Mouse (Mus musculus) heart, postnatal 10 days (tissue): Measurements from ENCODE around the gene Ace2. TPM values are rescaled to one million over a fixed set of nuclear protein-coding genes. Genes with fewer than 3 reads are reported as not detected.
A peak's percentile ranks its signal among the peaks of the same experiment; 100 is the strongest.

Source experiments
- DNase-seq, 2 experiments: peaks; one replicate each; pipeline ENCODE4 v3.0.0; 2021
- intact Hi-C: fragments of 180-260 bp; cut with DNase I; formaldehyde crosslinking; loops from one replicate; pipeline ENCODE4 v1.15.1; 2025
- total RNA-seq, 2 experiments: library from RNA; stranded (reverse); gene quantifications; 2 replicates each; pipeline ENCODE4 v1.2.3; 2021

Ace2 gene
- under 1 TPM; 0.65 to 0.69 TPM for total RNA-seq

DNA sequence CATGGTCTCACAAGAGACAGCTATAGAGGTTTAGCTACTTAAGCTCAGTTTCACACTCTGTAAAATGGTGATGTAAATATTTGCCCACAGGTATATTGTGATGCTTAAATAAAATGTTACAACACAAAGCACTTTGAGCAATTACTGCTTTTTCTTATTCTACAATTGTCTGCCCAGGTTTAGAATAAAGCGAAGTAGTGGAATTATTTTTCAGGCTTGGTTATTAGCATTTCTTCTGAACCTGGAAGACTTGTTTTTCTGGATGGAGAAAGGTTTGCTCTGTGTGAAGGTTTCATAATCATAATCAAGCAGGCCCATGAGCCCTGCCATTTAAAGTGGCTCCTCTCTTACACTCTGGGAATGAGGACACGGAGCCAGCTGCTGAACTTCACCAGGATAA lies at the start of gene Ace2:
Ace2 (plus strand) TSS at position 301 of the 400 bp plus-strand sequence.
- intact Hi-C loops = no loop called here
- no peak for DNase-seq

DNA sequence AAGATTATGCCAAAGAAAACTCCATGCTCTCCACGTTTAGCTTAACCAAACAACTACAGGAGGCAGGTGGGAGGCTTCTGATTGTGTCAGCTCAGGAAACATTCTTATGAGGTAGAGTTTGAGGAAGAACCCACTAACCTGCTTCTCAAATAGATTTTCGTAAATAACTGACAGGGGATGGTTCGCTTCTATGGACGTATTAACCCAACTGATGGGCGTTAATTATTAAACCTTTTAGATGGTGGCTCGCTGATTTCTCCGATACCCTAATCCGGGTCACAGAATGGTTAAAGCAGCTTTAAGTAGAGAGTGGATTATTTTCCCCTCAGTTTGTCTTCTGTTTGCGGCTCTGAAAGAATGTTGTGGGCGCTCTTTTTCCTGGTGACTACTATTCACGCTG lies 49.2 kb upstream of the Ace2 start:
- DNase-seq = no peak
- intact Hi-C loops = no loop called here

DNA sequence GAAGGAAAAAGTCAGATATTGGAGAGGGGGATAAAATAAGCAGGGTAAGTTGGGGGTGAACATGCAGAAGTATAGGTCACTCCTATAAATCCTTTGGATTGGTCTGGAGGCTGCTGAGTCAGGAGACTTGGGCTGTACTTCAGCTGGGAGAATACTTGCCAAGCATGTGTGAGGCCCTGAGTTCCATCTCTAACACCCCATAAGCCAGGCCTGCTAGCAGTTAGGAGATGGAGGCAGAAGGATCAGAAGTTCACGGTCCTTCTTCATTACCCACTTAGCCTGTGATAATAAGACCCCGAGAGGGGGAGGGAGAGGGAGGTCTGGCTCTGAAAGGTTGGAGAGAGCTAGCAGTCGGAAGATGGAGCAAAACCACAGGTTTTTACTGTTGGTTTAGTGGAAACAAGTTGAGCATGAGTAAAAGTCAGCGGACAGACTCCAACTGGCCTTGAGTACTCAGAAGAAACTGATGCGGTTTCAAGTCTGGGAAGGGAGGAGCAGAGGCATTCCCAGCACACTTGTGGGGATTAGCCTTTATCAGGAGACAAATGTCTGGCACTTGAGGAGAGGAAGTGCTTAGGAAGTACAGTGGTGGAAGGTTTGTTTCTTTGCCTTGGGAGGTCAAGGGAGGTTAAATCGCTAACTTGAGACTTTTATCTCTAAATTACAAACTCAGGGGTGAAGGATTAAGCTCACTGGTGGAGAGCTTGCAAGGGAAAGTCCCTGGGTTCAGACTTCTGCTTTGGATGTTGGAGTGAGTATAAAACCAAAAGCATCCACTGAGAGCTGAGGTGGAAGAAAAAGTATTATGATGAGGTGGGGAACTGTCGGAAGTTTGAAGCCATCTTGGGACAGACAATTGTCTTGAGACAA lies 46.6 kb upstream of the Ace2 start:
- DNase-seq = peak in 1 of 2 experiments; percentile 7
- intact Hi-C loops = no loop called here

DNA sequence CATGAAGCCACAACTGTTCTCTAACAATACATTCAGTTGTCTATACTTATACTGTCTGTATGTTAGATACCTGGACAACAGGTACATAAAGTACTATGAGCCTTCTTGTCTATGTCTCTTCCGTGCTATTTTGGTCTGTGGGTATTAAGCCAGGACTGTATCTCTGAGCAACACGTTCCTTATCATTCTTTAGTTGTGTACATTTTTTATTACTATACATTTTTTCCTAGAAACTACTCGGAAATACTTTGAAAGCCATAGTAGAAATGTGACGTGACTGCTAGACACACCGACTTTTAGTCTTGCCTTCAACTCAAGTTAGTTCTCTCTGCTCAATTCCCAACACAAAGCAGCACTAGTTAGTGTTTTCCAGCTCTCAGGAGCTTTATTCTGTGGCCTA lies 45.7 kb upstream of the Ace2 start:
- no peak for DNase-seq
- intact Hi-C loops = no loop called here

DNA sequence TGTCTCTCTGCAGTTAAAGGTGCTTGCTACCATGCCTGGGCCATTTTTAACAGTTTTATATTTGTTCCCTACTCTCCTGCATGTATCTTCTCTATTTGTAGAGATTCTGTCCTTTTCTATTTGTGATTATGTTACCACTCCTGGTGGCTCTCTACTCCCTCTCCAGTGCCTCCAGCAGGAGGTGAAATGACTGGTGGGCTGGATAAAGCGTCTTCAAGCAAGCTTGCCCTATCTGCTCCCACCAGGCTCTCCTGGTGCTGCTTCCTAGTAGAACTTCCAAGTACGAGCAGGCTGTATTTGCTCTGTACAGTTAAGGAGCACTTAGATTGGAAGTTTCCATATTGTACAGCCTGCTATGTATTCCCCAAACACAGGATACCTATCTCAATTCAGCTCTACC lies 43.3 kb upstream of the Ace2 start:
- intact Hi-C loops = no loop called here
- DNase-seq = no peak

DNA sequence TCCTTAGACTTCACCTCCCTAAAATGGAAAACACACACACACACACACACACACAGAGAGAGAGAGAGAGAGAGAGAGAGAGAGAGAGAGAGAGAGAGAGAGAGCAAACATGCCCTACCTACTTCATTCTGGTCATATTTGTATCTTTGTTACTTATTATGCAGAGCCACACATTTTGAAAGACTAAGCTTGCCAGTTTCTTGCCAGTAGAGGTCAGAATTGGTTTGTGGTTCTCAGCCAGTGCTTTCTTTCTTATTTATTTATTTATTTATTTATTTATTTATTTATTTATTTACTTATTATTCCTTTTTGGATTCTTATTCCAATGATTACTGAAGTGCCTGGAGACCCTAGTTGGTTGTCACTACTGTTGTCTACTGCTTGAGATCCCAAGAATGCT lies 37.6 kb upstream of the Ace2 start:
- intact Hi-C loops = loop anchor here (10.0 kb wide), 2 partner anchors 183 to 293 kb away; no protein-coding TSS in a partner anchor
- no peak for DNase-seq

DNA sequence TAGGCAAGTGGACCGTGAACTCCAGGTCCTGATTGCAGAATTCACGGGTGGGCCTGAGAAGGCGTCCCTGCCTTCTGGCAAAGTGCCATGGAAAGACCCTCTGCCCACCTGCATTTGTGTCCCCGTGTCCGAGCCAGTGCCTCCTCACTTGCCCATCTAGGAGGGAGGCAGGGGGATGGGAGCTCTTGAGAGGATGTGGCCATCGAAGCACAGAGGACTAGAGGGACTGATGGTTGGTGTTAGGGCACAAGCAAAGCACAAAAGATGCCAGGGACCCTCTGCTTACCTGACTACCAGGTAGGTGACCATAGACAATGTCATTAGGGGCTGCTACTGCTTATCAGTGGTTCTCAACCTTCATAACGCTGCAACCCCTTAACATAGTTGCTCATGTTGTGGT lies 36.9 kb upstream of the Ace2 start:
- intact Hi-C loops = loop anchor here (2.0 to 10.0 kb wide), 3 partner anchors 77 to 293 kb away; no protein-coding TSS in a partner anchor
- no peak for DNase-seq

DNA sequence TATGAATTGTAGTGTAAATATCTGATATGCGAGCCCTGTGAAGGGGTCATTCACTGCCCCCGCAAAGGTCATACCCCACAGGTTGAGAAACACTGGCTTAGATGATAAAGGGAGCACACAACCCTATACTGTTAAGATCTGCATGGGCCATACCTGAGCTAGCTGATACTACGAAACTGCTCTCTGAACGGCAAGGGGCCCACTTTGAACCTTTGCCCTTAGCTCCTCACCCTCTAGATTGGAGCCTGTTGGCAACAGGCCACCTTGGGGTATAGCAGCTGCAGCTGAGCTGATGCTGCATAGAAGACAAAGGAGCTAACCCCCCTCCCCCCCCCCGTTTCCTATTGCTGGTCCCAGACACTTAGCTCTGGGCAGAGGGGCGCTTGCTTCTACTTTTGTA lies 36.5 kb upstream of the Ace2 start:
- no peak for DNase-seq
- intact Hi-C loops = loop anchor here (2.0 to 10.0 kb wide), 3 partner anchors 76 to 292 kb away; no protein-coding TSS in a partner anchor

DNA sequence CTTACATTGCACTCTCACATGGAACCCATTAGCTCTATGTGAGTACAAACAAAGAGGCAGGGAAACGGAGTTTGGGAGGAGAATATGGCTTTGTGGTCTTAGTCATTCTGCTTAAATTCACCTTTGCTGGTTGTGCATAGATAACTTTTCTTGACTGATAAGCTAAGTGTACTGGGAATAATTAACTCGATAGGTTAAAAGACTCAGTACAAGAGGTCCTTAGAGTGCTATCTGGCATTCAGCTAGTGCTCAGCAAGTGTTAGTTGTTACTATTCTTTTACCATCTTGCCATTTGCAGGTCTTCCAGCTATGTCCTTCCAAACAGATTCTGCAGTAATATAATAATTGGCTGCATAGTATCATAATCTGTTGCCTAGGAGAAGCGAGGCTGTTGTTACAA lies 28.0 kb upstream of the Ace2 start:
- no peak for DNase-seq
- intact Hi-C loops = no loop called here

DNA sequence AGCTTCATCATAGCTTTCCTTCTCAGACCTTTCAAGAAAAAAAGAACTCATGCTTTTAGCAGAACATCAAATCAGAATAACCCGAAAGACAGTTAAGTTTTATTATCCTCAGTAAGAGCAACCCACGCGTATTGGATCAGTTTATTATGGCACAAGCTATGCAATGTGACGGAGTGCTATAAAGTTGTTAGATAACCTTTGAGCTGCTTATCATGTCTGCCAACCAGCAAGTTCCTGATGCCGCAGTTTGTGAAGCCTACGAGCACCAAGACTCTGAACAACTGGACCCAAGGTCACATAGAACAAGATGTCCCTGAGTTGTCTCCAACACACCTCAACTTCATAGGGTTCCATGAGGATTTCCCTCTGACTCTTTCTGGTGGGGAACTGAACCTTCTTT lies 25.4 kb upstream of the Ace2 start:
- DNase-seq = no peak
- intact Hi-C loops = no loop called here

DNA sequence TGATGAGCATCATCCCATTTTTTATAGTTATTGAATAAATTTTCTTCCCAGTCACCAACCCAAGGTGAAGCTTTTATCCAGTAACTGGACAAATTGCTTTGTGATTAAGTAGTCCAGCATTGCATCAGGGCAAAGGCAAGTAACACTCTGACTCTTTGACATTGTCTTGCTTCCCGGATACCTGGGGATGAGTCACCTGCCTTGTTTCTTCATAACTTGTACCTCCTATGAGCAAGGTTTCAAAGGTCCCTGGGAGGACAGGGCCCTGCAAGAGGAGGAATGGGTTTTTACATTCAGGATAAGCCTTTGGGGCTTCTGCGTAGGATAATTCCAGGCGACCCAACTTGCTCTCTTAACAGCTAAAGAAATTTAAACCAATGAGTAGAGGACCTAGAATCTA lies 15.2 kb upstream of the Ace2 start:
- intact Hi-C loops = no loop called here
- DNase-seq = no peak

DNA sequence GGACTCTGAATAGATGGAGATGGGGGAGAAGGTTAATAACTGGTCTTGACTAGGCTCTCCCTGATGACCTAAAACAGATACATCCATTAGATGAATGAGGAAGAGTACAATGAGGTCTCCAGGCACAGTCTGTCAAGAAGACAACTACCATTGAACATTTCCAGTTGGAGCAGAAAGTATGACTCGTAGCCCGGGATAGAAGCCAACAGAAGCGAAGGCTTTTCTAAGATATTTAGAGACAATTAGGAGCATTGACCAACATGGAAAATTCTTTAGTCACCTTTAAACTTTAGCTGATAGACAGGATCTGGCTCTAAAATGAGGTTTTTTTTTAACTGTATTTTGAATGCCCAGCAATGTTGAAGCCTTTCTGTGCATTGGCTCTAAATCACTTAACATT lies 5.6 kb upstream of the Ace2 start:
- intact Hi-C loops = no loop called here
- peak; percentile 13 to 17 for DNase-seq

DNA sequence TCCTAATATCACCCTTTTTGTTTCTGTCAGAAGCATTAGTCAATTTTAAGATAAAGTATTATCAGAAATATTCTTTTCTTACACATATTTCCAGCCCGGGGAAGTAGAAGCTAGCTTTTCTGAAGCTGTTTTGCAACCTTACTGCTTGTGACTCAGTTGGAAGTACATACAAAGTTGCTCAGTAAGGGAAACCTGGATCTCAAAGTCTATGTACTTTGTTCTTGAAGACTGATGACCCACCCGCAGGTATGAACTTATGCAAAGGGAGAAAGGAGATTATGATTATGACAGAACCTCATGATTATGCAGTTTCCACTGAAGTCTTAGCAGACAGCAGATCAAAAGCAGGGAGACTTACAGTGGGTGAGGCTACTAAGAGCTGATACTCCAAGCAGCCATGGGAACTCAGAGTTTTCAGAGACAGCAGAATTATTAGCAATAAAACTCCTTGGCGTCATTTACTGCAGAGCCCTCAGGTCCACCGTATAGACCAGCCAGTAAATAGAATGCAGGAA lies 3.8 kb upstream of the Ace2 start:
- intact Hi-C loops = no loop called here
- no peak for DNase-seq

DNA sequence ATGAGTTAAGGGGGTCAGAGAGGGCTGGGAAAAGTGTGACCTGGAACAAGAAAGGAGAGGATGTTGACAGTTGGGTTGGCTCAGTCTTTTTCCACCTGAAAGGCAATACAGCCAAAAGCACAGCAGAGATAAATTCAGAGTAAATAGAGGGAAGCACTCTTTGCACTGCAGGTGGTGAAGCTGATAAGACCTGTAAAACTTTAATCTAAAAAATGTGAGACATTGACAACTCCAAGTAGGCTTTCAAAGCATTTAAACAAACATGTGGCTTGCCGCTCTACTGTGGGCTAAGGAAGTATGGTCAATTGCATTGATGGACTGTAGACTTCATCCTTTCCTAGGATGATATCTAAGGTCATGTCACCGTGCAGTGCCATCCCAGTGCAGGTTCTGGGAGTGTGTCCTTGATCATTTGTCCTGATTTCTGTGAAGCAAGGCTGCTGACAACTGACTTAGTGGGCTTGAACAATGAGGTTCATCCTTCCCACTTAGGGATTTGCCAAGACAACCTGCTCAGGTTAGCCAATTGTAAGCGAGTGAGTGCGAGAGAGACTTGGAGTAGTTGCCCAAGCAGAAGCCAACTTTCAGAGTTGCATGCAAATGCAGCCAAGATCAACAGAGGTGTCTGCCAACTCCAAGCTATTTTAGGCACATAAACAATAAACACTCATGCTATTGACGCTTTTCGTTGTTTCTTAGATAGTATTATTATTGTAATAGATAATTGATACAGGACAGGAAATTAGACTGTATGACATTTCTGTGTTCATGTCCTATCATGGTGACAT lies 6.5 kb downstream of the Ace2 start:
- DNase-seq = peak; percentile 5 to 12

DNA sequence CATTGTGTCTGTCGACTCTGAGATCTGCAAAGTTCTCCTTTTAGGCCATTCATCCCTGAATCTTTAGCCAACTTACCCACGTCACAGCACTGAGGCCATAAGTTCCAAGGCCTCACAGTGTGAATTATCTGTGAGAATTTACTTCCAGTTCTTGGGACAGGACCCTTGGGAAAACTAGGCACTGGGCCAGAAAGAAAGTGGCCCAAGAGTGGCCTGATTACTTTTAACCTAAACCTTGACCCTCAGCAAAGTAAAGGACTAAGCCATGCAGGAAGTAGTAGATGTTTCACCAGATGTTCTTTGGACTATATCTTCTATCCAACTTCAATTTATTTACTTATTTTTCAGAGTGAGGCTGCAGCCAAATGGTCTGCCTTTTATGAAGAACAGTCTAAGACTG lies 13.6 kb downstream of the Ace2 start:
- intact Hi-C loops = no loop called here
- peak; percentile 4 to 24 for DNase-seq

More for the DNA sequence above, 6.5 kb downstream of the Ace2 start:
- intact Hi-C loops = no loop called here

DNA sequence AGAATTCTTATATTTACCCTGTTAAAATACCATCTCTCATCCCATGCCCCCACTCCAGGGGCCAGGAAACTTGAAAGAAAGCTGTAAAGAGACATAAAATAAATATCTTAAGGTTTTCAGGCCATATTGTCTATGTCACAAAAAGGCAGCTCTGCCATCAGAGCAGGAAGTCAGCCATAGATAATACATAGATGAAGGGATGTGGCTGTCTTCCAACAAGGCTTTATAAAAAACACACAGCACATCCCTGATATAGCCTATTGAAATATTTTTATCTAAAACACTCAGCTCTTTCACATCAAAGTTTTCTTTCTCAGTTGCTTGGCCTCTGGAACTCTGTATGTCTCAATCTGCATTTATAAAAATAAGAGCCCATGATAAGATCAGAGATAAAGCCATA lies 14.5 kb downstream of the Ace2 start:
- intact Hi-C loops = no loop called here

DNA sequence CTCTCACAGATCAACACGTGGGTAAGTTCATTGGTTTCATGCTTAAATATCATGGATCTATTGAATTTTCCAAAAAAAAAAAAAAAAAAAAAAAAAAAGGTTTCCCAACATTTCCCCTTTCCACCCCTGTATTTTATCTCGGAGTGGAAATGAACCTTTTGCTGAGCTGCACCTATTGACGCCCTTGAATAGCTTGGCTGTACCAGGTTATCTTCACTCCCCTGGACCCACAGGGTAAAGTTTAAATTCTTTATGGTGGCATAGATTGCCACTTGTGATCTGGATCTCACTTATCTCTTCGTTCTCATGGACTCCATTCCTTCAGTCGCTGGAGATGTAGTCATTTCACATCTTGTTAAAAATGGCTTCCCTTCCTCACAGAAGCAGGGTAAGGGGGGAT lies 15.5 kb downstream of the Ace2 start:
- intact Hi-C loops = no loop called here
- no peak for DNase-seq

More for the DNA sequence above, 14.5 kb downstream of the Ace2 start:
- DNase-seq = no peak

DNA sequence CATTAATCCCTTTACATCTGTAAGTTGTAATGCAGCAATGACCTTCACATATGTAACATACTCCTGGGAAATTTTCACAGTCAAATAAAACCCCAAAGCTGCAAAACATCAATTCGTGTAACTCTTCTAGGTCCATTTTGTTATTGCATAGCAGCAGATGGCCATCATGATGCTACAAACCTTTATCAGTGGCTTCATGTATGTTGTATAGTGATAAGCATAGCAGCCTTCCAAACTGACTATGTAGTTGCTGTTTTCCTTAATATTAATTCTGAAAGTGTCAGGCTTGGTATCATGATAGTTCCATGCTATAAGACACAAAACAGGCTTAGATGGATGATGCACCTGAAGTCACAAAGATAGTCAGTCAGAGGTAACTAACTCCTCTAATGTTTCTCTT lies 25.5 kb downstream of the Ace2 start:
- no peak for DNase-seq
- intact Hi-C loops = no loop called here

DNA sequence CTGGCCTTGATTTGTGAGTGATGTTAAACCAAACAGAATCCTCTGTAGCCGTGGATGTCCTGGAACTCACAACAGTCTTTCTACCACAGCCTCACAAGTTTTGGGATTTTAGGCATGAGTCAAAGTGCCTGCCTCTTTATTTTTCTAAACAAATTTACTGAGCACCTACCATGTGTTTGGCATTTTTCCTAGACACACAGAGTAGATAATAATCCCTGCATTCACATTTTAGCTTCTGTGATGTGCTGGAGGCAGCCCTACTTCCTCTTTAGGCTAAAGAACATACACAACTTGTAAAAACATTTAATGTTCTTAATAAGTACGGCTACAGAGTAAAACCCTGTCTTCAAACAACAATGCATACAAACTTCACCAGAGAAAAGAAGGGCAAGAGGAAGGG lies 31.9 kb downstream of the Ace2 start:
- intact Hi-C loops = loop anchor here (10.0 kb wide), 1 partner anchor 1256 kb away; no protein-coding TSS in a partner anchor
- no peak for DNase-seq

DNA sequence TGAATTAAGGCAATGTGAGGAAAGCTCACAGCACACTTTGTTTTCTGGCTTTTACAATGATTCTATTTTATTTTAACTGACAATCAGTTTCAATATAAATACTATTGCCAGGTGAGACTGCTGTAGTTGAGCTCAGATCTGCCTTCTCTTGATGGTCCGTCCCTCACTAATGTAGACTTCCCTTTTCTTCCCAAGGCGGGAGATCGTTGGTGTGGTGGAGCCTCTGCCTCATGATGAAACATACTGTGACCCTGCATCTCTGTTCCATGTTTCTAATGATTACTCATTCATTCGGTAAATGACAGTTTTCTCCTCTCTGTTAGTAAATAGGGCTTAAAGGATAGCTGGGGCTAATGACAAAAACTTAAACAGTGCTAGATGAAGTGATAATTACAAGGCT lies 34.7 kb downstream of the Ace2 start:
- no peak for DNase-seq
- intact Hi-C loops = loop anchor here (10.0 kb wide), 1 partner anchor 1259 kb away; no protein-coding TSS in a partner anchor

DNA sequence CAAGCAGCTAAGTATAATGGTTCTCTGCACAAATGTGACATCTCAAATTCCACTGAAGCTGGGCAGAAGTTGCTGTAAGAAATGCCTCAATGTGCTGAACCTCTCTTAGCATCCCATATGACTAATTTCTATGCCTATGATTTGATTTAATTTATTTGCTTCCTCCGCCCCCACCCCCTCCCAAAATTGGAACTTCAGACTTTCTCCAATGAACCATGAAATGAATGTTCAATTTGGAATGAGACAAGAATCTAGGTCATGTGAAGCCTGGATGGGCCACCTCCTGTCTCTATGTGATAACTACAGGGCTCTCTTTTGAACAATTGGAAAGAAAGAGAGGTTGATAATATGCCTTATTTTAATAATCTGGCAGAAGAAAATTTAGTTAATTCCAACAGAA lies 36.2 kb downstream of the Ace2 start:
- no peak for DNase-seq
- intact Hi-C loops = loop anchor here (5.0 to 10.0 kb wide), 2 partner anchors 1223 to 1261 kb away; no protein-coding TSS in a partner anchor
